In genomic region chr1:191025016-191026012, GRCm38 (mm10) we compare ENCODE assay signal across 8 mouse cellular contexts. TPM values are rescaled to one million over a fixed set of nuclear protein-coding genes. Genes with fewer than 3 reads are reported as not detected.
DNase-seq lines count a peak whose midpoint lies in the region; ATAC-seq and TF ChIP-seq lines count a peak whose summit lies in the region.

No protein-coding gene starts in this region.

- peaks cover 19% of the 10 kb centered on the region for H3K79me2 ChIP-seq in MEL (ENCODE audit: control insufficient read depth, insufficient read depth, low read length, poor library complexity)

- TF ChIP-seq RAD21 in MEL (IDR thresholded peaks at IDR 0.05; ENCODE audit: low read depth, low read length), result no peak

- TF ChIP-seq POLR2A in MEL (IDR thresholded peaks at IDR 0.05; ENCODE audit: control insufficient read depth in 1 of 2, insufficient read depth in 1 of 2, low read depth in 1 of 2, low read length in 2 of 2, poor library complexity in 1 of 2), result no peak
- no peak for TF ChIP-seq POLR2A in lung, adult 2 months (IDR thresholded peaks at IDR 0.05; ENCODE audit: borderline replicate concordance, extremely low read depth, low read depth, low read length)

- H3K27ac ChIP-seq in MEL (ENCODE audit: control insufficient read depth, low read depth, low read length), result peak overlapping the region; percentile 60
- 0 out of 2 replicates have a peak overlapping the region, but pooled peaks have one; percentile 53 for H3K27ac ChIP-seq in embryonic facial prominence, embryonic 11.5 days (replicated peaks; ENCODE audit: low read depth, low read length)
- peak overlapping the region; percentile 94 for H3K27ac ChIP-seq in heart, embryonic 12.5 days (ENCODE audit: poor library complexity, severe bottlenecking)

- WGBS in embryonic facial prominence, embryonic 11.5 days, result 1% methylated on average over 69 of the region's 69 CpGs
- WGBS in heart, embryonic 12.5 days, result 2% methylated on average over 69 of the region's 69 CpGs
- 4% methylated on average over 69 of the region's 69 CpGs for WGBS in lung, adult 2 months

- H3K4me3 ChIP-seq in MEL (ENCODE audit: control insufficient read depth in 1 of 2, insufficient read depth in 1 of 2, low read depth in 2 of 2, low read length in 2 of 2), result peak overlapping the region; percentile 94 to 98
- H3K4me3 ChIP-seq in embryonic facial prominence, embryonic 11.5 days (ENCODE audit: low read depth, low read length), result peak overlapping the region; percentile 76
- peak overlapping the region; percentile 83 for H3K4me3 ChIP-seq in heart, embryonic 12.5 days
- peak overlapping the region; percentile 87 for H3K4me3 ChIP-seq in lung, adult 2 months (replicated peaks; ENCODE audit: extremely low read depth, low read depth, low read length)

- H3K9me3 ChIP-seq in MEL (replicated peaks; ENCODE audit: insufficient read depth, low read length), result no peaks in the 10 kb centered on the region
- H3K9me3 ChIP-seq in embryonic facial prominence, embryonic 11.5 days (replicated peaks; ENCODE audit: control insufficient read depth, low read length), result no peaks in the 10 kb centered on the region
- H3K9me3 ChIP-seq in heart, embryonic 12.5 days (replicated peaks), result no peaks in the 10 kb centered on the region

- TF ChIP-seq CTCF in MEL (IDR thresholded peaks at IDR 0.05 in 2 of 3, conservative IDR thresholded peaks at IDR 0.05 in 1 of 3; ENCODE audit: control insufficient read depth in 1 of 3, insufficient read depth in 1 of 3, low read depth in 2 of 3, low read length in 3 of 3, poor library complexity in 1 of 3, severe bottlenecking in 1 of 3), result no peak
- TF ChIP-seq CTCF in lung, adult 2 months (IDR thresholded peaks at IDR 0.05; ENCODE audit: insufficient read depth, low read length), result no peak

- peak; percentile 12; the same call in 1 of the 2 replicates for ATAC-seq in embryonic facial prominence, embryonic 11.5 days (replicated peaks; ENCODE audit: insufficient number of reproducible peaks, low FRiP score, low TSS enrichment, low read depth)
- ATAC-seq in heart, embryonic 12.5 days (ENCODE audit: insufficient number of reproducible peaks, low FRiP score), result peak; percentile 38

- peaks cover 4 to 7% of the 10 kb centered on the region in 2 experiments for H3K36me3 ChIP-seq in MEL (ENCODE audit: control insufficient read depth in 1 of 2, insufficient read depth in 2 of 2, low read length in 2 of 2)
- no peaks in the 10 kb centered on the region for H3K36me3 ChIP-seq in embryonic facial prominence, embryonic 11.5 days (replicated peaks; ENCODE audit: control insufficient read depth, insufficient read depth, low read depth, low read length)
- H3K36me3 ChIP-seq in heart, embryonic 12.5 days, result peaks cover 9% of the 10 kb centered on the region

- H3K27me3 ChIP-seq in MEL (ENCODE audit: control insufficient read depth in 1 of 2, insufficient read depth in 2 of 2, low read length in 2 of 2), result no peaks in the 10 kb centered on the region
- H3K27me3 ChIP-seq in embryonic facial prominence, embryonic 11.5 days (ENCODE audit: control insufficient read depth, insufficient read depth, low read length), result no peaks in the 10 kb centered on the region
- no peaks in the 10 kb centered on the region for H3K27me3 ChIP-seq in heart, embryonic 12.5 days (replicated peaks)

- H3K9ac ChIP-seq in MEL (ENCODE audit: control insufficient read depth, low read depth, low read length, poor library complexity, severe bottlenecking), result peak overlapping the region; percentile 85
- H3K9ac ChIP-seq in embryonic facial prominence, embryonic 11.5 days (replicated peaks; ENCODE audit: low read length), result peak overlapping the region; percentile 85
- H3K9ac ChIP-seq in heart, embryonic 12.5 days, result peak overlapping the region; percentile 93

- peak; percentile 51 for DNase-seq in adrenal gland, postnatal 14 days
- no peak for DNase-seq in adrenal gland, adult 2 months
- DNase-seq in MEL (ENCODE audit: low read depth, low spot score), result peak; percentile 70
- peak; percentile 42 for DNase-seq in embryonic facial prominence, embryonic 11.5 days (ENCODE audit: low spot score)
- peak; percentile 45 for DNase-seq in kidney, postnatal 10 days
- peak; percentile 59 for DNase-seq in lung, adult 2 months
- peak; percentile 7 for DNase-seq in right cerebral cortex, postnatal 14 days

- H3K4me2 ChIP-seq in embryonic facial prominence, embryonic 11.5 days (ENCODE audit: low read depth, low read length), result peak overlapping the region; percentile 94
- H3K4me2 ChIP-seq in heart, embryonic 12.5 days, result peak overlapping the region; percentile 93

- peaks cover 4 to 10% of the 10 kb centered on the region in 2 experiments for H3K4me1 ChIP-seq in MEL (ENCODE audit: control insufficient read depth in 1 of 2, insufficient read depth in 2 of 2, low read length in 2 of 2)
- no peaks in the 10 kb centered on the region for H3K4me1 ChIP-seq in embryonic facial prominence, embryonic 11.5 days (ENCODE audit: control insufficient read depth, insufficient read depth, low read length)
- H3K4me1 ChIP-seq in heart, embryonic 12.5 days (replicated peaks), result peaks cover 13% of the 10 kb centered on the region
- peaks cover 8% of the 10 kb centered on the region for H3K4me1 ChIP-seq in lung, adult 2 months (ENCODE audit: control insufficient read depth, insufficient read depth, low read length)

- TF ChIP-seq EP300 in MEL (IDR thresholded peaks at IDR 0.05; ENCODE audit: low read depth in 1 of 2, low read length in 2 of 2), result no peak

TF ChIP-seq in MEL, 35 proteins besides CTCF, POLR2A, EP300 and RAD21 (continues in another document):
- TF ChIP-seq ZC3H11A (IDR thresholded peaks at IDR 0.05; ENCODE audit: low read depth, low read length) (no peak), TBP (IDR thresholded peaks at IDR 0.05; ENCODE audit: low read depth, low read length) (no peak), UBTF (IDR thresholded peaks at IDR 0.05; ENCODE audit: borderline replicate concordance, insufficient read depth, low read depth, low read length) (no peak), MAZ (IDR thresholded peaks at IDR 0.05; ENCODE audit: low read depth, low read length) (no peak), ZMIZ1 (IDR thresholded peaks at IDR 0.05; ENCODE audit: low read depth, low read length) (no peak)

RNA-seq across cellular contexts. Expression of gene Flvcr1, which starts 0.6 kb away (rescaled TPM):
- total RNA-seq in adrenal gland, postnatal 14 days (2021), result 15.0 and 23.8 TPM in 2 replicates
- 10 to 100 TPM in 1 of 2 experiments, 1 to 10 TPM in 1; 9.5 to 16.8 TPM for total RNA-seq in adrenal gland, adult 2 months (2021)
- polyA plus RNA-seq in adrenal gland, adult 2 months (2012; rRNA removed), result 20.7 and 27.7 TPM in 2 replicates
- 27.7 and 36.9 TPM in 2 replicates for total RNA-seq in MEL (2012; rRNA removed)
- polyA plus RNA-seq in MEL (2012; ENCODE audit: insufficient read depth in 1 of 2, insufficient read length in 2 of 2, low read depth in 1 of 2, low replicate concordance in 2 of 2, missing spikeins in 1 of 2), result 10 to 100 TPM in 1 of 2 experiments, not detected in 1; 19.1 TPM
- 10.0 and 10.5 TPM in 2 replicates for polyA plus RNA-seq in embryonic facial prominence, embryonic 11.5 days (2014; fragmentation: Nextera tagmentation; extraction: Ambion mirVana)
- polyA plus RNA-seq in heart, embryonic 12.5 days (2016; fragmentation: Nextera tagmentation; extraction: Ambion mirVana), result 4.4 and 5.4 TPM in 2 replicates
- 19.9 and 26.1 TPM in 2 replicates for polyA plus RNA-seq in lung, adult 2 months (2012; rRNA removed)

RNA-seq across cellular contexts. Expression of gene Spata45, which starts 11.1 kb away (rescaled TPM):
- total RNA-seq in adrenal gland, postnatal 14 days (2021), result not detected in 2 replicates
- total RNA-seq in adrenal gland, adult 2 months (2021), result not detected
- polyA plus RNA-seq in adrenal gland, adult 2 months (2012; rRNA removed), result not detected in 2 replicates
- not detected in 2 replicates for total RNA-seq in MEL (2012; rRNA removed)
- under 1 TPM in 1 of 2 experiments, not detected in 1; 0.75 TPM for polyA plus RNA-seq in MEL (2012; ENCODE audit: insufficient read depth in 1 of 2, insufficient read length in 2 of 2, low read depth in 1 of 2, low replicate concordance in 2 of 2, missing spikeins in 1 of 2)
- not detected in 2 replicates for polyA plus RNA-seq in embryonic facial prominence, embryonic 11.5 days (2014; fragmentation: Nextera tagmentation; extraction: Ambion mirVana)
- not detected in 2 replicates for polyA plus RNA-seq in heart, embryonic 12.5 days (2016; fragmentation: Nextera tagmentation; extraction: Ambion mirVana)
- polyA plus RNA-seq in lung, adult 2 months (2012; rRNA removed), result not detected in 2 replicates

RNA-seq across cellular contexts. Expression of gene Tatdn3, which starts 37.4 kb away (rescaled TPM):
- total RNA-seq in adrenal gland, postnatal 14 days (2021), result 17.5 and 21.8 TPM in 2 replicates
- 10 to 100 TPM; 12.4 to 14.5 TPM for total RNA-seq in adrenal gland, adult 2 months (2021)
- 2.2 and 5.9 TPM in 2 replicates for polyA plus RNA-seq in adrenal gland, adult 2 months (2012; rRNA removed)
- total RNA-seq in MEL (2012; rRNA removed), result 14.5 and 16.7 TPM in 2 replicates
- 10 to 100 TPM in 1 of 2 experiments, not detected in 1; 19.0 TPM for polyA plus RNA-seq in MEL (2012; ENCODE audit: insufficient read depth in 1 of 2, insufficient read length in 2 of 2, low read depth in 1 of 2, low replicate concordance in 2 of 2, missing spikeins in 1 of 2)
- 11.9 and 12.0 TPM in 2 replicates for polyA plus RNA-seq in embryonic facial prominence, embryonic 11.5 days (2014; fragmentation: Nextera tagmentation; extraction: Ambion mirVana)
- 19.1 and 22.6 TPM in 2 replicates for polyA plus RNA-seq in heart, embryonic 12.5 days (2016; fragmentation: Nextera tagmentation; extraction: Ambion mirVana)
- polyA plus RNA-seq in lung, adult 2 months (2012; rRNA removed), result 3.8 and 6.8 TPM in 2 replicates

RNA-seq across cellular contexts. Expression of gene Nsl1, which starts 37.5 kb away (rescaled TPM):
- total RNA-seq in adrenal gland, postnatal 14 days (2021), result 2.2 and 3.4 TPM in 2 replicates
- total RNA-seq in adrenal gland, adult 2 months (2021), result 1 to 10 TPM in 1 of 2 experiments, under 1 TPM in 1; 0.52 to 1.2 TPM
- 0.17 and 0.22 TPM in 2 replicates for polyA plus RNA-seq in adrenal gland, adult 2 months (2012; rRNA removed)
- total RNA-seq in MEL (2012; rRNA removed), result 33.4 and 41.9 TPM in 2 replicates
- polyA plus RNA-seq in MEL (2012; ENCODE audit: insufficient read depth in 1 of 2, insufficient read length in 2 of 2, low read depth in 1 of 2, low replicate concordance in 2 of 2, missing spikeins in 1 of 2), result 10 to 100 TPM in 1 of 2 experiments, not detected in 1; 24.2 TPM
- 23.4 and 25.1 TPM in 2 replicates for polyA plus RNA-seq in embryonic facial prominence, embryonic 11.5 days (2014; fragmentation: Nextera tagmentation; extraction: Ambion mirVana)
- 15.2 and 16.7 TPM in 2 replicates for polyA plus RNA-seq in heart, embryonic 12.5 days (2016; fragmentation: Nextera tagmentation; extraction: Ambion mirVana)
- 0.38 and 0.49 TPM in 2 replicates for polyA plus RNA-seq in lung, adult 2 months (2012; rRNA removed)

RNA-seq across cellular contexts. Expression of gene Vash2, which starts 46.2 kb away (rescaled TPM):
- total RNA-seq in adrenal gland, postnatal 14 days (2021), result 0.48 and 1.2 TPM in 2 replicates
- total RNA-seq in adrenal gland, adult 2 months (2021), result under 1 TPM; 0.17 to 0.24 TPM
- polyA plus RNA-seq in adrenal gland, adult 2 months (2012; rRNA removed), result 0.17 and 1.1 TPM in 2 replicates
- 2.6 and 3.3 TPM in 2 replicates for total RNA-seq in MEL (2012; rRNA removed)
- polyA plus RNA-seq in MEL (2012; ENCODE audit: insufficient read depth in 1 of 2, insufficient read length in 2 of 2, low read depth in 1 of 2, low replicate concordance in 2 of 2, missing spikeins in 1 of 2), result 1 to 10 TPM in 1 of 2 experiments, not detected in 1; 9.8 TPM
- polyA plus RNA-seq in embryonic facial prominence, embryonic 11.5 days (2014; fragmentation: Nextera tagmentation; extraction: Ambion mirVana), result 80.6 and 88.3 TPM in 2 replicates
- 68.6 and 74.0 TPM in 2 replicates for polyA plus RNA-seq in heart, embryonic 12.5 days (2016; fragmentation: Nextera tagmentation; extraction: Ambion mirVana)
- polyA plus RNA-seq in lung, adult 2 months (2012; rRNA removed), result 0.51 and 1.5 TPM in 2 replicates
